Mouse (Mus musculus) layer of hippocampus, adult 2 months (tissue): ENCODE results near the gene Tusc2. TPM values are rescaled to one million over a fixed set of nuclear protein-coding genes. Genes with fewer than 3 reads are reported as not detected.
"Not testable (repeated sequence)": the region's sequence is repeated elsewhere in the genome, so short reads cannot be mapped to it uniquely, and the experiment has no call there.

ENCODE experiments used
- DNase-seq, 2 experiments: peaks; one replicate each; pipeline ENCODE4 v3.0.0; 2022; ENCODE audit warnings: low spot score in 2 of 2
- H3K27ac ChIP-seq: fragments of 200-600 bp; 2 replicates; pipeline ENCODE4 v1.8.1; 2022
- H3K4me3 ChIP-seq: fragments of 200-600 bp; 2 replicates; pipeline ENCODE4 v1.8.1; 2022; ENCODE audit warnings: mild to moderate bottlenecking
- CTCF ChIP-seq: fragments of 200-600 bp; conservative IDR thresholded peaks from 2 replicates; pipeline ENCODE4 v1.8.1; 2022; ENCODE audit warnings: antibody characterized with exemption, mild to moderate bottlenecking, moderate library complexity
- total RNA-seq, 2 experiments: library from RNA; stranded (reverse); gene quantifications; 2 replicates each; pipeline ENCODE4 v1.2.3; 2021

Gene Tusc2
- total RNA-seq, 2 experiments from 2014 or later: 77.2 to 83.1 TPM

DNA sequence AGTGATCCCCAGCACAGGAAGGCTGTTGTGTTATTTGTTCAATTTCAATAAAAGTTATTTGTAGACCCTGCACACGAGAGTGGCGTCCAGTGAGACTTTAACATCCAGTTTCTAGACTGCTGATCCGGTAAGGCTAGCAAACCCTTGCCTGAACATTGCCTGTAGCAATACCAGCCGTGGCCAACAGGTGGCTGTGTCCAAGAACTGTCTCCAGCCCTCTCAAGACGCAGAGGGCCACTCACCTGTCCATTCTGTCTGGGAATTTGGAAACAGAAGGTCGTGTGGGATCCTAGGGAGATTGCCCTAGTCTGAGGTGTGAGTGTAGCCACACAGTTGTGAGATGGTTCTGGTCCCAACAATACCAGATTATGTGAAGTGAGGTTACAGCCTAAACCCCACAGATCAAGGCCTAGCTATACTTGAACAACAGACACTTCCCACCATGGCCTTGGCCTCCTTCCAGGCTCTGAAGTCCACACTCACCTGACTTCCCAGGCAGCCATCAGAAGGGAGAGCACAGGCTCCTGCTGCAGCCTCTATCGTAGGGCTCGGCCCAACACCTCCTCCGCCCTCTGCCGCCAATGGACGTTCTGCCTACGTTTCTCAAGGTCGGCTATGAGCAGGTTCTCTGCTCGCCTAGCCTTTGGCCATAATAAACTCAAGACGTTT, 3.1 kb downstream of the Tusc2 start:
- peak; percentile 89 for TF ChIP-seq CTCF
- H3K27ac ChIP-seq: peak overlapping the region; percentile 83
- DNase-seq: peak in 1 of 2 experiments; percentile 75
- peak overlapping the region; percentile 19; the same call in 1 of the 2 replicates for H3K4me3 ChIP-seq

DNA sequence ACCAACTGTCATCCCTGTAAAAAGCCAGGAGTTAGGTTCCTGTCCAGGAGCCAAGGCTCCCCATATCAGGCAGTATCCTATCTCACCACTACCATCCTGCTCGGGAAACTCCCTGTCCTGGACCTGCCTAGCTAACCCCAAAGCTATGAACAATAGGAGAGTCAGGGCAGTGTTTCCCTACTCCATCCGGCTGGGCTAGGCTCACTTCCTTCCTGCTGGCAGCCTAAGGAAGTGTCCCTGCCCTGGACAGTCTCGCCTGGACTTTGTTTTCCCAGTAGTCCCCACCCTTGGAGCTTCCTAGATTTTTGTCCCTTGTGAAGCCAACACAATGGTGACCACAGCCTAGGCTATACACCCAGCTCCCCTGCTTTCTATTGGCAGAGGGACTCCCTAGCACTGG, 3.8 kb downstream of the Tusc2 start:
- peak overlapping the region; percentile 96 for H3K27ac ChIP-seq
- DNase-seq: no peak
- H3K4me3 ChIP-seq: peak overlapping the region; percentile 19; the same call in 1 of the 2 replicates
- peak; percentile 46 for TF ChIP-seq CTCF

DNA sequence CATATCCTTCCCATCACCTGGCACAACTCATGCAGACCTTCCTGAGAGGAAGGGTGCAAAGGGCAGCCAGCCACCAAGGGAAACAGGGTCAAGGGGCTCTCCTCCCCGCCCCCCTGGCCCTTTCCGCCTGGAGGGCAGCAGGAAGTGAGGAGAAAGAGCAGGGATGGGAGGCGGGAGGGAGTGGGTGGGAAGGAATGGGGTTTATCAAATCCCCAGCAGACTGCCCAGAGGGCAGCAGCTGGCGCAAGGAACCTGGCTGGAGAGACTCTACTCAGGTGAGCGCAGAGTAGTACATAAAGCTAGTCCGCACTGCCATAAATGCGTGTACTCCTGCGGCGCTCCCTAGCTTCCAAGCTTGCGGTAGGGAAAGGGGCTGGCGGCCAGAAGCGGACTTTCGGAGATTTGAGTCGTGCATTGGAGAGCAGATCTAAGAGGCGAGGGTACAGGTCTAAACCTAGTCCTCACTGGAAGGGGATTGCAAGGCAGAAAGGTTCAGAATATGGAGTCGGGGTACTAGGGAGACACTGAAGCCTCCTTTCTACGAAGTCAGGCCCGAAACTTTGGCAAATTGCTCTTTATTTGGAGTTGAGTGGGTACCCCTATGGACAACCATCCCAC, 4.8 kb downstream of the Tusc2 start, which contains the start of gene Hyal2:
TSS of gene Hyal2 (plus strand) at position 244 of the 618 bp plus-strand sequence.
- Histone ChIP-seq H3K27ac (peak within 1 kb of the TSS; percentile 96), H3K4me3 (peak within 1 kb of the TSS; percentile 91)
- no peak for DNase-seq
- no peak for TF ChIP-seq CTCF

DNA sequence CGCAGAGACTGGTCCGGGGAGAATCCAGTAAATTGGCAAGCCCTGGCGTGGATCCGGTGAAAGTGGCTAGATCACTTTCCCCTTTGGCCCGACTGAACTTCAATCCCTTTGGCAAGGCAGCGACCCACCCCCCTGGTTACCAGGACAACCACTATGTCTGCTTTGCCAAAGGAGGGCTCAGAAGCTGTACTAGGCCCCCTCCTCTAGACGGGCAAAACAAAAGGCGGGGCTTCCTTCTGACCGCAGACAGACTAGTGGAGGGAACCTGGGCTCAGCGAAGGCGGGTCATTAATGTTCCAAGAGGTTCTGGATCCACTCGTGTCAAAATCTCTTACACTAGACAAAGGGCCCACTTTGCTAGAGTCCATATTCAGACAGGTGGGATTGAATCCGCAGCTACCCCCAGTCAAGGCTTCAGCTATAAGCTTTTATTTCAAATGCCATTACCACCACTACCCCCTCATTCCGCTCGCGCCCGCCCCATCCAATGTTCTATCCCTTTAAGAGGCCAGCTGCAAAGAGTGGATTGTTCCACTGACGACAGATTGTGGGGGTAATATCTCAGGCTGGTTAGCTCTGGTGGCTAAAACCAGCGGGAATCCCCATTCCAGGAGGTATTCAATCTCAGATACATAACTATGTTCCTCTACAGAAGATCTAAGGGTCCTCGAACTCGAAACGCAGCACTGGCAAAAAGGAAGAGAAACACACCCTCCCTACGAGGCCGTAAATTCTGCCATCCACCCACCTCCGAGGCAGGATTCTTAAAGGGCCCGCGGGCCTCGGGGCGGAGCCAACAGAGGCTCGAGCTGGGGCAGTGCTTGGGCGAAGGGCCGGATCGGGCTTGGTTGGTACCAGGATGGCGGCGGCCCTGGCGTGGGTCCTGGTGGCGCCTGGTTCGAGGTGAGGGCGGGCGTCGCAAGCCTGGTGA, 5.5 kb downstream of the Tusc2 start:
- Histone ChIP-seq H3K4me3 (peak overlapping the region; percentile 91), H3K27ac (peak overlapping the region; percentile 96)
- DNase-seq: peak; percentile 79
- no peak for TF ChIP-seq CTCF

DNA sequence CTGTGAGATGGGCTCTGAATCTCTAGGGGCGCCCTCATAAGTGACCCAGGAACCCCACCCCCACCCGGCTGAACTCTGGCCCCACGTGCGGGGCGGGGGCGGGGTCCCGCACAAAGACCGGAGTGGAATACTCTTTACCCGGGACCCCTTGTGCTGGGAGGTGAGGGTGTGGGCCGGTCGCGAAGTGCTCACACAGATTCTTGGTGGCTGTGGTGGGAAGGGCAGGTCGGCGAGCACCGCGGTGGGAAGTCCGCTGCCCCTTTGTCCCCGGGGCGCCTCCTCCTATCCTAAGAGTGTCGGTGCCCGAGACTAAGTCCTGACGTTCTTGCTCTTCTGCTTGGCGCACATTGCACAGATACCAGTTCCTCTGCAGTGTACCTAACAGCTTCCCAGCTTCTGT, 6.2 kb downstream of the Tusc2 start:
- Histone ChIP-seq H3K4me3 (peak overlapping the region; percentile 91), H3K27ac (peak overlapping the region; percentile 96)
- no peak for DNase-seq
- no peak for TF ChIP-seq CTCF

DNA sequence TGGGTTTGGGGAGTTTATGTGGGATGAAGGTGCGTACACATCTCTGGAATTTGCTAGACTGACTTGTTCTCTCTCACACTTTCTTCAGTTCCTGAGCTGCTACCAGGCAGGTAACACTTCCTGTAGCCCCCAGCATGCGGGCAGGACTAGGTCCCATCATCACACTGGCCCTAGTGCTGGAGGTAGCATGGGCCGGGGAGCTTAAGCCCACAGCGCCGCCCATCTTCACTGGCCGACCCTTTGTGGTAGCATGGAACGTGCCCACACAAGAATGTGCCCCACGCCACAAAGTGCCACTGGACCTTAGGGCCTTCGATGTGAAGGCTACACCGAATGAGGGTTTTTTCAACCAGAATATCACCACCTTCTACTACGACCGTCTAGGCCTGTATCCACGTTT, 7.0 kb downstream of the Tusc2 start:
- no peak overlapping the region; the same call in 1 of the 2 replicates for H3K27ac ChIP-seq
- H3K4me3 ChIP-seq: peak overlapping the region; percentile 91

DNA sequence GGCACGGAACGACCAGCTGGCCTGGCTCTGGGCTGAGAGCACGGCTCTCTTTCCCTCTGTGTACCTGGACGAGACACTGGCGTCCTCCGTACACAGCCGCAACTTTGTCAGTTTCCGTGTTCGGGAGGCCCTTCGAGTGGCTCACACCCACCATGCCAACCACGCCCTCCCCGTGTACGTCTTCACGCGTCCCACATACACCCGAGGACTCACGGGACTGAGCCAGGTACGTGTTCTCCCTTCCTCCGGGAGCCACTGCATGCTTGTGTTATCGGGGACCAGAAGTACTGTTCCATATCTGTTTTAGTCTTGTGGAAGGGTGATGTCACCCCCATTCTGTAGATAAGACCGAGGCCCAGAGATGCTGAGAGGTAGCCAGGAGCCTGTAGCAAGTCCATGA, 7.8 kb downstream of the Tusc2 start:
- Histone ChIP-seq H3K27ac (no peak overlapping the region), H3K4me3 (no peak overlapping the region; the same call in 1 of the 2 replicates)
- no peak for DNase-seq
- no peak for TF ChIP-seq CTCF

More for the DNA sequence above, 7.0 kb downstream of the Tusc2 start:
- no peak for DNase-seq
- no peak for TF ChIP-seq CTCF

DNA sequence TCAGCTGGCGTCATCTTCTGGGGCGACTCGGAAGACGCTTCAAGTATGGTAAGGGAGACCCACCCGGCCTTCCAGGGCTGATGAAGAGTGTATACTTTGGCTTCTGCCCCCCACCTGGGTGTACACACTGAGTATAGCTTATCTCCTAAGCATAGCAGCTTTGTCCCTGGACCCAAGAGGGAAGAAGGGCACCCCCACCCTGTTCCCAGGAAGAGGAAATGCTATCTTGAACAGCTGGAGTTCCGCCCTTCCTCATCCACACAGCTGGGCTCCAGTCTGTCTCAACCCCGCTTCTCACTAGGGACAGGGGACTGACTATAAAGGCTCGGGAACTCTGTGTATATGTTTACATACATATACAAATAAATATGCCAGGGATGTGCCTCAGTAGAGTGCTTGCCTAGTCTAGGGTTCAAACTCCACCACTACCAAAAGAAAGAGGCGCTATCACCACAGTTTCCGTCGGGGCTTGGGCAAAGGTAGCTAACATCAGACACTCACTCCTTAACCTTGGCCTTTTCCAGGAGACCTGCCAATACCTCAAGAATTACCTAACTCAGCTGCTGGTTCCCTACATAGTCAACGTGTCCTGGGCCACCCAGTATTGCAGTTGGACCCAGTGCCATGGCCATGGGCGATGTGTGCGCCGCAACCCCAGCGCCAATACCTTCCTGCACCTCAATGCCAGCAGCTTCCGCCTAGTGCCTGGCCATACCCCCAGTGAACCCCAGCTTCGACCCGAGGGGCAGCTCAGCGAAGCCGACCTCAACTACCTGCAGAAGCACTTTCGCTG, 8.7 kb downstream of the Tusc2 start:
- TF ChIP-seq CTCF: no peak
- no peak for DNase-seq
- Histone ChIP-seq H3K27ac (no peak overlapping the region), H3K4me3 (no peak overlapping the region)

DNA sequence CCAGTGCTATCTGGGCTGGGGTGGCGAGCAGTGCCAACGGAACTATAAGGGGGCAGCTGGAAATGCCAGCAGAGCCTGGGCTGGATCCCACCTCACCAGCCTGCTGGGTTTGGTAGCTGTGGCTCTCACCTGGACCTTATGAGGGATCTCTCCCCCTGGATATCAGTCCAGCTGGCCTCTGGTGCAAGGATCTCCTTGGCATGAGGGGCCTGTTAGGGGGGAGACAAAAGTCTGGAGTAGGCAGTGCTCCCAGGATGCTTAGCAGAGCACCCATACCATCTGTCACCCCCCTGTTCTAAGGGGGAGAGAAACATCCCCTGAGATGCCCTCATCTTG, 9.2 kb downstream of the Tusc2 start:
- Histone ChIP-seq H3K4me3 (no peak overlapping the region), H3K27ac (no peak overlapping the region)
- no peak for DNase-seq
- no peak for TF ChIP-seq CTCF

DNA sequence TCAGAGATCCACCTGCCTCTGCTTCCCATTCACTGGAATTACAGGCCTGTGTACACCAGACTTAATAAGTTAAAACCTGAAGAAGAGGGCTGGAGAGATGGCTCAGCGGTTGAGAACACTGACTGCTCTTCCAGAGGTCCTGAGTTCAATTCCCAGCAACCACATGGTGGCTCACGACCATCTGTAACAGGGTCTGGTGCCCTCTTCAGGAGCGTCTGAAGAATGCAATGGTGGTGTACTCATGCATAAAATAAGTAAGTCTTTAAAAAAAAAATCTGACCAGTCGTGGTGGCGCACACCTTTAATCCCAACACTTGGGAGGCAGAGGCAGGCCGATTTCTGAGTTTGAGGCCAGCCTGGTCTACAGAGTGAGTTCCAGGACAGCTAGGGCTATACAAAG, 10.7 kb downstream of the Tusc2 start:
- not testable (repeated sequence) for H3K4me3 ChIP-seq, DNase-seq, H3K27ac ChIP-seq
- TF ChIP-seq CTCF: peak; percentile 56

DNA sequence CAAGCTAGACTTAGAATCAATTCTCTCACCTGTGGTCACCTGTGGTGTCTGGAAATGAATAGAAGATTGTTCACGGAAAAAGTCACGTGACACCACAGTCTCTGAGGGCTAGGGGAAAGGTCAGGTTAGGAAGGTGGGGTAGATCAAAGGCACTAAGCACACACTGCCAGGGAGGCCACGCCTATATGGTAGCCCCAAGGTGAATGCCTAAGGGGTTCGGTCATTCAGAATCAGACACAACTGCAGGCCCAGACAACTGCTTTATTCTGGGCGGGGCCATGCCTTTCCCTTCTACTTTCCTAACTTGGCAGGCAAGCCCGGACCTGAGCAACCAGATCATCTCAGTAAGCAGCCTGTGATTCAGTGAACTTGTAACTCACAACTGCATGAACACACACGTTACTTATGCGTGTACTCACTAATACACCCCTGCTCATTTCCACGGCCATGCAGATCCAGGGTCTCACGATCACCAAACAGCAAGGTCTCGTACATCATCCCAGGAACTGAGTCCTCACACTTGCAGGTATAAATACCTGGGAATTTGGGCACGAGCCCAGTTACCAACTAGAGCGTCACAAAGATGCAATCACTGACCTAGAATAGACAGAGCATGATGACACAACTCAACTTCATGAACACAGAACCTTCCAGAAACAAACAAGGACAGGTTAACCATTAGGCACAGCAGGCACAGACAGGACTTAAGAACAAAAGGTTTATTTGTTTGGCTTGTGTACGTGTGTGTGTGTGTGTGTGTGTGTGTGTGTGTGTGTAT, 12.7 kb downstream of the Tusc2 start:
- Histone ChIP-seq H3K27ac (no peak overlapping the region), H3K4me3 (no peak overlapping the region)
- TF ChIP-seq CTCF: no peak
- DNase-seq: no peak
